Mouse (Mus musculus) right cerebral cortex, adult 18-20 months (tissue): Measurements from ENCODE around the gene Ubap1l.

Source experiments
- DNase-seq: peaks from one replicate; pipeline ENCODE4 v3.0.0; 2022; ENCODE audit warnings: mixed read lengths

The Ubap1l gene

GRCm38 (mm10) chr9:65374468-65375162 is 13.8 kb downstream of the Ubap1l start:
- DNase-seq = no peak

GRCm38 (mm10) chr9:65375163-65375934 is 14.5 kb downstream of the Ubap1l start:
- peak; percentile 83 for DNase-seq

- DNase-seq = no peak
Measured at GRCm38 (mm10) chr9:65381017-65381590, 20.3 kb downstream of the Ubap1l start.

- no peak for DNase-seq
Measured at GRCm38 (mm10) chr9:65382031-65382750, 21.4 kb downstream of the Ubap1l start.

- DNase-seq = no peak
Measured at GRCm38 (mm10) chr9:65382751-65383097, 21.9 kb downstream of the Ubap1l start.

GRCm38 (mm10) chr9:65384276-65384675 is 23.4 kb downstream of the Ubap1l start:
- DNase-seq = no peak

GRCm38 (mm10) chr9:65386373-65387140 is 25.7 kb downstream of the Ubap1l start:
- no peak for DNase-seq

- peak; percentile 11 for DNase-seq
Measured at GRCm38 (mm10) chr9:65390752-65391612, 30.1 kb downstream of the Ubap1l start.

- DNase-seq = no peak
Measured at GRCm38 (mm10) chr9:65391613-65391964, 30.7 kb downstream of the Ubap1l start, which contains the start of gene Kbtbd13. Gene Kbtbd13, minus strand, starts transcription at chr9:65391652.

GRCm38 (mm10) chr9:65392638-65393364 is 32.0 kb downstream of the Ubap1l start:
- peak; percentile 48 for DNase-seq

GRCm38 (mm10) chr9:65393606-65394005 is 32.8 kb downstream of the Ubap1l start:
- no peak for DNase-seq

GRCm38 (mm10) chr9:65394360-65394759 is 33.5 kb downstream of the Ubap1l start:
- no peak for DNase-seq

- peak; percentile 36 for DNase-seq
Measured at GRCm38 (mm10) chr9:65398279-65398678, 37.4 kb downstream of the Ubap1l start, which contains the start of gene Rasl12. Gene Rasl12, plus strand, starts transcription at chr9:65398506.

GRCm38 (mm10) chr9:65399934-65400333 is 39.1 kb downstream of the Ubap1l start:
- no peak for DNase-seq

- peak; percentile 81 for DNase-seq
Measured at GRCm38 (mm10) chr9:65404331-65405183, 43.7 kb downstream of the Ubap1l start.

GRCm38 (mm10) chr9:65405184-65405449 is 44.3 kb downstream of the Ubap1l start:
- DNase-seq = no peak

- DNase-seq = no peak
Measured at GRCm38 (mm10) chr9:65407327-65407726, 46.5 kb downstream of the Ubap1l start.

- DNase-seq = no peak
Measured at GRCm38 (mm10) chr9:65407861-65408260, 47.0 kb downstream of the Ubap1l start.

- no peak for DNase-seq
Measured at GRCm38 (mm10) chr9:65408871-65409295, 48.0 kb downstream of the Ubap1l start.

GRCm38 (mm10) chr9:65410378-65410777 is 49.5 kb downstream of the Ubap1l start:
- no peak for DNase-seq
